Mouse (Mus musculus) T-cell, adult 2 months (primary cell): ENCODE measurements around the gene Arid4a.

Experiments
- DNase-seq: peaks from one replicate; pipeline ENCODE4 v3.0.0; 2022; ENCODE audit warnings: low spot score

Arid4a gene

GRCm38 (mm10) chr12:71015363-71016210, at the start of gene Arid4a:
Gene Arid4a, plus strand, starts transcription at chr12:71015990.
- peak; percentile 99 for DNase-seq

- DNase-seq, result no peak
Observed at GRCm38 (mm10) chr12:70967581-70967980, 48.2 kb upstream of the Arid4a start.

- peak; percentile 81 for DNase-seq
Observed at GRCm38 (mm10) chr12:70968141-70968790, 47.5 kb upstream of the Arid4a start.

DNA sequence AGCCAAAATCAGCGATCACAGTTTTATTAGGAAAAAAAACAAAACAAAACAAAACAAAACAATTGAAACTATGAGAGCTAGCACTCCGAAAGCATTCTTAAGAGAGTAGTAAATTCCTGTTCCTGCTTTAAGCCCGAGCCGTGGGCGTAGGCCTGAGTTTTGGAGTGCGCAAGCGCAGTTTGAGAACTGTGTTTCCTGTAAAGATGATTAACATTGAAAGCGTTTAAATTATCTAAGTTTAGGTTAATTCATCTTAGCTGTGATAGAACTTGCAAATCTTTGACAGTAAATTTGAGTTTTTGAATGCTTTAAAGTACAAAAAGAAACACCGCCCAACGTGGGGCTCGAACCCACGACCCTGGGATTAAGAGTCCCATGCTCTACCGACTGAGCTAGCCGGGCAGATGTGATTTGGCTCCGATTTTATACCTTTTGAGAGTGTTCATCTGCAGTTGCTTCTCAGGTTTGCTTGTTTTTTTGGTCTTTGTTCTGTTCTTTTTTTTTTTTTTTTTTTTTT, 46.9 kb upstream of the Arid4a start:
- DNase-seq, result peak; percentile 89

DNA sequence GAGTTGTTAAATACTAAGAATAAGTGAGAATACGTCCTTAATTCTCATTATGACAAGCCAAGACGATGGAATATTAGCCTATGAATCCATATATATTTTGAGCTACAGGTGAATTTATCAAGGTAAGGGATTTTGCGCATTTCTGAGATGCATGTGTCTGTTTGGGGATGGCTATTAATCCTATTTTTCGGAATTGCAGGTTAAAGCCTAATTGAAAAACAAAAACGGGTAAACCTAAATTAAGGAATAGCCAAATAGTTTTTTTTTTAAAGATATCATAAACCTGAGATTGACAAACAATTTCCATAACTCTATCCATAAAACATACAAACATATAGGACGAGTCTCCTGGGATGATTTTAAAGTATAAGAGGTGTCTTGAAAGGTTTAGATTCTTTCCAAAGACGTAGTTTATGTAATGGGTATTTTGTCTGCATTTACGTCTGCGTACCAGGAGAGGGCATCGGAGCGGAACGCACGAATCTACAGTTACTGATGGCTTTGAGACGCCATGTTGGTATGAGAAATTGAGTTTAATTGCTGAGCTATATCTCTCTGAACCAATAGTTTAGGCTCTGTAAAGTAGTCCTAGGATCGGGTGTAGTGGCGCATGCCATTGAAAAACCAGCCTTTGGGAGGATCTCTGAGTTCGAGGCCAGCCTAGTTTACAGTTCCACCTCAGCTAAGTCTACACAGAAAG, 46.2 kb upstream of the Arid4a start:
- DNase-seq, result peak; percentile 76

- no peak for DNase-seq
Observed at GRCm38 (mm10) chr12:70973831-70974230, 42.0 kb upstream of the Arid4a start.

DNA sequence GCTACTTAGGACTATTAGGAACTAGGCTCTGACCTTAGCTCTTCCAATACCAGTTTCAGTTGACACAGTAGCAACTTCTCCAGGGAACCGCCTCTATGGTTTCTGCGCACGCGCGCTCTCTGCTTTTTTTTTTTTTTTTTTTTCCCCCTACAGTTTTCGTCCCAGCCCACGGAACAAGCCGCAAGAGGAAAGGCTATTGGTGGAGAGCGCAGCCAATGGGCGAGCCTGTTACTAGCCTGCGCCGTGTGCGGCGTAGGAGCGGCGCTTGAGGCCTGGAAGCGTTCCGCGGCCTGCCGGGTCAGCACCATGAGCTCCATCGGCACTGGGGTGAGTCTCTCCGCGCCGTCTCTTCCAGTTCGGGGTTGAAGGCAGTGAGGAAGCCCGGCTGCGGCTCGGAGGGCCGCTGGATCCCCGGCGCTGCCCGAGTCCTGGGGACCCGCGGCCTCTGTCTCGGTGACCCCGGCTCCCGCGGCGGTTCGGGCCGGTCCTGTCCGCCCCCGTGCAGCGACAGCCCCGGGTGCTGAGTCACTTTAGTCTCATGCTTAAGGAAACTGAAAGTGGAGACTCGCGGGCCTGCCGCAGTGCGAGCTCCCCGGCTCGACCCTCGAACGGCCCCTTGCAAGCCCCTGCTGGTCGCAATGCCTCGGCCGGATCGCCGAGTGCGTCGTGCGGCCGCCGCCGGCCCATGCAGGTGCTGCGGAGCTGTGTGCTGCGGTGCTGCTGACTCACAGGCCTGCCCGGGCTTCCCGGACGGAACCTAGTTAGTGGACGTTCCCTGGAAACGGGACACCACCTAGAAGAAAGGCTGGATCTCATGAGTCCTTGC, 41.1 kb upstream of the Arid4a start, which contains the start of gene Psma3:
TSS of gene Psma3 (plus strand) at position 181 of the 826 bp plus-strand sequence.
- peak; percentile 90 for DNase-seq

GRCm38 (mm10) chr12:70975406-70975805, 40.4 kb upstream of the Arid4a start:
- no peak for DNase-seq

GRCm38 (mm10) chr12:70975891-70976290, 39.9 kb upstream of the Arid4a start:
- DNase-seq, result no peak

DNA sequence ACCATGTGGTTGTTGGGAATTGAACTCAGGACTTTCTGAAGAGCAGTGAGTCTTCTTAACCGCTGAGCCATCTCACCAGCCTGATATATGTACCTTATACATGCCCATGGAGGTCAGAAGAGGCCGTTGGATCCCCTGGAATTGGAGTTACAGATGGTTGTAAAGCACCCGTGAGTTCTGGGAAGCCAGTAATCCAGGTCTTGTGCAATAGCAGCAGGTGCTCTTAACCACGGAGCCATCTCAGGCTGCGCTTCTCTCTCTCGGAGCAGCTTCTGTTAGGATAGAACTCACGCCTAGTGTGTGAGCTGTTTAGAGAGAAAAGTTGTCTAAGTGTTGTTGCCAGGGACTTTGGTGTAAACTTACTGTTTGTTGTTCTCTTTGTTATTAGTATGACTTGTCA, 37.4 kb upstream of the Arid4a start:
- DNase-seq, result no peak

DNA sequence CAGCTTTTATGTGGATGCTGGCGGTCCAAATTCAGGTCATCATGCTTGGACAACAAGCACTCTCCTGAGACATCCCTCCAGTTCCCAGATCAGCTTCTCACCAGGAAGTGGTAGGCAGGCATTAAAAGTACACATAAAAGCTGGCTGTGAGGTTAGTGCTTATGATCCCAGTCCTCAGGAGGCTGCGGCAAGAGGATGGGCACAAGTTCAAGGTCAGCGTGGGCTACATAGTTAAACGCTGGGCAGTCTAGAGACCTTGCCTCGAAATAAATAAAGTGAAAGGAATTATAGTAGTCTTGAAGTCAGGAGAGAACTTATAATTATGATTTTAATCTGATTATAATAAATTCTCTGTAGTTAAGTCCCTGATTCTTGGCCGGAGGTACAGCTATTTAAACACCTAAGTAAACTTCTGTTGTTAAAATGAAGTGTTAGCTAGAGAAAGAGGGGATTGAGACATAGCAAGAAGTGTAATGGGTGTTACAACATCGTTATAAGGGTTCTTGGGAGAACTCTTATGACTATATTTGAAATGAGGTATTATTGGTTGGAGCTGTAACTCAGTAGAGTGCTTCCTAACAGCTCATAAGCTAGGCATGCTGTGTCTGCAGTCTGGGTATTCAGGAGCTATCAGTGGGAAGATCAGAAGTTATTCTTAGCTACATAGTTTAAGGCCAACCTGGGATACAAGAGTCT, 30.8 kb upstream of the Arid4a start:
- DNase-seq, result no peak

DNA sequence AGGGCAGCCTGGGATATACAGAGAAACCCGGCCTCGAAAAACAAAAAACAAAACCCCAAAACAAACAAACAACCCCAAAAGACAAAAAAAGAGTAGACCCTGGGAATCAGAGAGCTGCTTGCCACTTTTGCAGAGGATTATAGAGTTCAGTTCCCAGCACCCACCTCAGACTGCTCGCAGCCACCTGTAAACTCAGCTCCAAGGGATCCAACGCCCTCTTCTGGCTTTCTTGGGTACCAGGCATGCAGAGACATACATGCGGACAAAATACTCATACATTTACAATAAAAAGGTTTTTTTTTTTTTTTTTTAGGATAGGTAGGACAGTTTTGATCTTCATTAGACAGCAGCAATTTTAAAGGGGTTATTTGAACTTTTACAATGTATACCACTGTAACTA, 18.6 kb upstream of the Arid4a start:
- DNase-seq, result no peak

DNA sequence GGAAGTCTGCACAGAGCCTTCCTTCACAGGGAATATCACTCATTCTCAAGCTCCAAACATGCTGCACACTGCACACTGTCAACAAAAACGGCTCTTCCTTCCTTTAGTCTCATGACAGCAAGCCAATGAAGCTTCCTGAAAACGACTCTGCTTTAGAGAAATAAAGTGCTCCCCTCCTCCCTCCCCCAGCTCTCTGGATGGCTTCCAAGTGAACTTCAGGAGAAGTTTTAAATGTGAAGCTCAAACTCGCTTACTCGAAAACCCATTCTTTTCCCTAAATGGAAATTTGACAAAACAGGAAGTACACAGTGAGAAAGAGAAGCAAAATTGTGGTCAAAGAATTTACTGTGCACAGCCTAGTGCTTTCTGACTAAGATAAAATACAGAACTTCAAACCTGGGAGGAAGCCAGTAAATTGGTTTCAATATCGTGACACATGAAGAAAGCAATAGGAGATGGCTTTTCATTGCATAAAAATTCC, 16.3 kb upstream of the Arid4a start:
- peak; percentile 57 for DNase-seq

DNA sequence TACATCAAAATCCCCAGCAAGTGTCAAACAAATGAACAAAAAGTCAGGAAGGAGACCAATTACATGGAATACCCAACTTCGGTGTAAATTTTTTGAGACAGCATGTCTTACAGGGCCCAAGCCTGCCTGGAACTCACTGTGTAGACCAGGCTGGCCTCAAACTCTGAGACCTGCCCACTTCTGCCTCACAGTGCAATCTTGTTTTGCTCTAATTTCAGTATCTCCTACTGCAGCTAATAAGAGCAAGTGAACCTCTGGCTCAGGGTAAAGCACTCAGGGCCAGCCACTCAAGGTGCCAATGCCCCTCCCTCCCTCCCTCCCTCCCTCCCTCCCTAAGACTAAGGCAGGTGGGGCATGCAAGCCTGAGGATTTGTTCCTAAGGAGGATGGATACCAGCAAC, 15.4 kb upstream of the Arid4a start:
- no peak for DNase-seq

DNA sequence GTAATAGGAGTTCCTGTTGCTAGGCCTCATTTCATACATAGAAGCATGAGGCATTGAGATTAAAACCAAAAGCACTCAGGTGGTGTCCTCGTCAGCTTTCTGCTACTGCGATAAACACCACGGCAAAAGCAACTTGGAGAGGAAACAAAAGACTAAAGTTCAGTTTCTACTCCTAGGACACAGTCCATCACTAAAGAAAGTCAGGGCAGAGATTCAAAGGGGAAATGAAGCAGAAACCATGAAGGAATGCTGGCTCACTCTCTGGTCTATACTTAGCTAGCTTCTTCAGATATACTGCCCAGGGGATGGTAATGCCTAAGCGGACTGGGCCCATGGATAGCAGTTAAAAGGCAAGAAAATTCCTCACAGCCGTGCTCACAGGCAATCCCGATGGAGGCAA, 14.3 kb upstream of the Arid4a start:
- DNase-seq, result no peak

GRCm38 (mm10) chr12:71003760-71004426, 11.9 kb upstream of the Arid4a start:
- no peak for DNase-seq

DNA sequence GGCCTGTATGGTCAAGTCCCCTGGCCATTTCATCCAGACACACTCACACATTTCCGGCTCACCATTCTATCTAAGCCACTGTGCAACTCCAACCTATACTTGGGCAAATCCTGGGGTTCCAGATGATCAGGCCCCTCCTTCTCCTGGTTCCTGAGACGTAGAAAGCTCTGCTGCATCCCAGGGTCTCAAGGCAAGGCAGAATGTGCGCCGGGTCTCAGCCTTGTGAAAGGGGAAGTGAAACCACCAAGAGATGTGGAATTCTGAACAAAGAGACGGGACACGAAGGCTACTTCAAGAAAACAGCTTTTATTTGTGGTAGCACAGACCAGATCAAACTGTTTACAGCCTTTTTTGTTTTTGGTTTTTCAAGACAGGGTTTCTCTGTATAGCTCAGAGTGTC, 9.6 kb upstream of the Arid4a start:
- DNase-seq, result no peak

GRCm38 (mm10) chr12:71006901-71007300, 8.9 kb upstream of the Arid4a start:
- DNase-seq, result peak; percentile 79

DNA sequence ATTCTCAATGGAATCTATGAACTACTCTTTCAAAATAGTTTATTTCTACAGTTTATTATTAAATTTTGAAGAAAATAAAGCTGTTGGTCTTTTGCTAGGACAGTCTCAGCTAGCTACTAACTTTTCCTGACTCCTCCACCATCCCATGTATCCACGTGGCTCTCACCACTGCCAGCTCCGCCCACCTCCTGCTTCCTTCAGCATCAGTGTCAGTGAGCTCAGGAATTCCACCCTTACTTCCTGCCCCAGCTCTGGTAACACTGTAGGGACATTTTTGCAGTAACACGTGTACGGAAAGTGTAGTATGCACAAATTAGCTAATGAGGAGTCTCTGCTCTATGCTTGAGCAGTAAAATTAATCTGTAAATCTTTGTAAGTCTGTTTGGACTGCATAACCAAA, 6.0 kb upstream of the Arid4a start:
- DNase-seq, result no peak

- peak; percentile 60 for DNase-seq
Observed at GRCm38 (mm10) chr12:71014845-71015362, 886 bp upstream of the Arid4a start.
